Mouse (Mus musculus): ENCODE measurements around the gene 1700123L14Rik. TPM values are rescaled to one million over a fixed set of nuclear protein-coding genes. Genes with fewer than 3 reads are reported as not detected.
"Not testable (repeated sequence)": the region's sequence is repeated elsewhere in the genome, so short reads cannot be mapped to it uniquely, and the experiment has no call there.

1700123L14Rik gene
- polyA plus RNA-seq (2014; fragmentation: Nextera tagmentation; extraction: Ambion mirVana), result not detected in 2 replicates

DNA sequence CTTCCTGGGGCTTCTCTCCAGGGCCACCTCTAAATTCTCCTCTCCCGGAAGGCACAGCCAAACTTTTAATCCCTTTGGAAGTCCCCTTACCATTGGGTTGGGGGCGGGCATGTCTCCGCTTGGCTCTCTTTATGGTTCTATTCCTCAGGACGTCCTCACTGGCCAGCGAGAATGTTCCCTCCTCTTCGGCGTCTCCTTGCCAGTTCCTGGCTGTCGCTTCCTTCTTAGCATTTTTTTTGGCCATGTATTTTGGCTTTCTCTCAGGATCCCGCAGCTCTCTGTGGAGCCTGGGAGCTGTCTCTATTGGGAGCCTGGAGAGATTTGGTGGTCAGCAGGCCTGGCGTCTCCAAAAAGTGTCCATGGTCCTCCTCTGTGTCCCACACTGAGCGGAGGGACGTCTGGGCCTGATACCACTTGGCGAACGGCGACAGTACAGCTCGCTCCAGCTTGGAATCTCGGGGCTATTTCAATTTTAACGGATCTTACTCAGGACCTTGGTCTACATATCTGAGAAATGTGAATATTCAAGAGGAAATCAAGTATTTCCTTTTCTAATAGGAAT lies at the start of gene 1700123L14Rik:
1700123L14Rik (minus strand) TSS at position 426 of the 562 bp plus-strand sequence.
- no peak within 1 kb of the TSS for H3K4me2 ChIP-seq (ENCODE audit: low read depth, low read length, severe bottlenecking)
- H3K9me3 ChIP-seq (ENCODE audit: control insufficient read depth, low read length), result no peaks in the 10 kb centered on the region
- H3K4me1 ChIP-seq (replicated peaks; ENCODE audit: control insufficient read depth, insufficient read depth, low read length), result no peaks in the 10 kb centered on the region
- no peak within 1 kb of the TSS for H3K9ac ChIP-seq (ENCODE audit: low read length)
- WGBS, result 88% methylated on average over 18 of the region's 18 CpGs
- H3K27ac ChIP-seq (ENCODE audit: low read depth, low read length), result no peak within 1 kb of the TSS
- H3K36me3 ChIP-seq (ENCODE audit: control insufficient read depth, insufficient read depth, low read length), result no peaks in the 10 kb centered on the region
- no peak for DNase-seq (ENCODE audit: low spot score)
- H3K4me3 ChIP-seq (ENCODE audit: low read depth, low read length), result no peak within 1 kb of the TSS
- ATAC-seq (replicated peaks; ENCODE audit: low FRiP score), result no peak
- no peaks in the 10 kb centered on the region for H3K27me3 ChIP-seq (ENCODE audit: control insufficient read depth, insufficient read depth, low read length)

DNA sequence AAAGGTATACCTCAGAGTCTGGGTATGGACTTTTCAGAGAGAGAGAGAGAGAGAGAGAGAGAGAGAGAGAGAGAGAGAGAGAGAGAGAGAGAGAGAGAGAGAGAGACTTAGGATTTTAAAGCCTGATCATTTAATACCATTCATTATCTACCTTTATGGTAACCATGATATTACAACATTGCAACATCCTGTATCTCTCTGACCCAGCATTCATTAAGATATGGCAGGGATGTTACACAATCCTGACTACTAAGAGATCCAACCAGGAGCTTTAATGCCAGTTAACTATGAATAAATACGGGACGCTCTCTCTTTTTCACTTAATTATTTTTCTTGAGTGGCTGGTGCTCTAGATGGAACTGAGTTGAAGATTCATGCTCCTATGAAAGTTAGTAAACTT lies 39.4 kb upstream of the 1700123L14Rik start:
- Histone ChIP-seq H3K4me3 (ENCODE audit: low read depth, low read length) (no peak overlapping the region), H3K9ac (ENCODE audit: low read length) (no peak overlapping the region), H3K4me1 (replicated peaks; ENCODE audit: control insufficient read depth, insufficient read depth, low read length) (no peaks in the 10 kb centered on the region), H3K36me3 (ENCODE audit: control insufficient read depth, insufficient read depth, low read length) (no peaks in the 10 kb centered on the region), H3K27ac (ENCODE audit: low read depth, low read length) (no peak overlapping the region), H3K9me3 (ENCODE audit: control insufficient read depth, low read length) (no peaks in the 10 kb centered on the region), H3K4me2 (ENCODE audit: low read depth, low read length, severe bottlenecking) (no peak overlapping the region), H3K27me3 (ENCODE audit: control insufficient read depth, insufficient read depth, low read length) (no peaks in the 10 kb centered on the region)
- DNase-seq (ENCODE audit: low spot score) (no peak), ATAC-seq (replicated peaks; ENCODE audit: low FRiP score) (no peak)
- WGBS, result 92% methylated on average over 2 of the region's 2 CpGs

DNA sequence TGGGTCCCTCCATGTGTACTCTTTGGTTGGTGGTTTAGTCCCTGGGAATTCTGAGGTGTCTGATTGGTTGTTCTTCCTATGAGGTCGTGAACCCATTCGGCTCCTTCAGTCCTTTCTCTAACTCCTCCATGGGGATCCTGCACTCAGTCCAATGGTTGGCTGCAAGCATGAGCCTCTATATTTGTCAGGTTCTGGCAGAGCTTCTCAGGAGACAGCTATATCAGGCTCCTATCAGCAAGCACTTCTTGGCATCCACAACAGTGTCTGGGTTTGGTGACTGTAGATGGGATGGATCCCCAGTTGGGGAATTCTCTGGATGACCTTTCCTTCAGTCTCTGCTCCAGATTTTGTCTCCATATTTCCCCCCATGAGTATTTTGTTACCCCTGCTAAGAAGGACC lies 32.9 kb upstream of the 1700123L14Rik start:
- ATAC-seq (replicated peaks; ENCODE audit: low FRiP score); H3K4me3 ChIP-seq (ENCODE audit: low read depth, low read length); DNase-seq (ENCODE audit: low spot score); H3K4me2 ChIP-seq (ENCODE audit: low read depth, low read length, severe bottlenecking); H3K9me3 ChIP-seq (ENCODE audit: control insufficient read depth, low read length); H3K36me3 ChIP-seq (ENCODE audit: control insufficient read depth, insufficient read depth, low read length); H3K9ac ChIP-seq (ENCODE audit: low read length); H3K27me3 ChIP-seq (ENCODE audit: control insufficient read depth, insufficient read depth, low read length); H3K27ac ChIP-seq (ENCODE audit: low read depth, low read length); H3K4me1 ChIP-seq (replicated peaks; ENCODE audit: control insufficient read depth, insufficient read depth, low read length): not testable (repeated sequence)
- 84% methylated on average over 2 of the region's 2 CpGs for WGBS

DNA sequence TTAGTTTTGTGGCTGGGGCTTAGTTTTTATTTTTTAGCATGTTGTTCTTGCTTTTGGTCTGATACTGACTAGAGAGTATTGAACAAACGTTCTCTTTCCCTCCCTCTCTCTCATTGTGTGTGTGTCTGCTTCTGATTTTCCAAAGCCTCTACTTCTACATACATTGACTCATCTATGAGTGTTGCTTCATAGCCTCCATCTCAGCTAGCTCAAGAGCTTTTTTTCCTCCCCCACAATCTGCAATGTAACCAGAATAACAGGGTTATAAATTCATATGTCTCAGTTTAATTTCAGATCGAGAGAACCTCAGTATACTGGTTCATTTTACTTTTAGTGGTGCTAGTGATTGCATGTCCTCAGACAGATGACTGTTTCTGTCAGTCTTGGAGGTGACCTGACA lies 20.5 kb upstream of the 1700123L14Rik start:
- Histone ChIP-seq H3K27ac (ENCODE audit: low read depth, low read length) (no peak overlapping the region), H3K4me3 (ENCODE audit: low read depth, low read length) (no peak overlapping the region), H3K9me3 (ENCODE audit: control insufficient read depth, low read length) (no peaks in the 10 kb centered on the region), H3K27me3 (ENCODE audit: control insufficient read depth, insufficient read depth, low read length) (no peaks in the 10 kb centered on the region), H3K4me1 (replicated peaks; ENCODE audit: control insufficient read depth, insufficient read depth, low read length) (no peaks in the 10 kb centered on the region), H3K36me3 (ENCODE audit: control insufficient read depth, insufficient read depth, low read length) (no peaks in the 10 kb centered on the region), H3K4me2 (ENCODE audit: low read depth, low read length, severe bottlenecking) (no peak overlapping the region), H3K9ac (ENCODE audit: low read length) (no peak overlapping the region)
- no peak for ATAC-seq (replicated peaks; ENCODE audit: low FRiP score)
- DNase-seq (ENCODE audit: low spot score), result no peak
- 73% methylated on average over 2 of the region's 2 CpGs for WGBS

DNA sequence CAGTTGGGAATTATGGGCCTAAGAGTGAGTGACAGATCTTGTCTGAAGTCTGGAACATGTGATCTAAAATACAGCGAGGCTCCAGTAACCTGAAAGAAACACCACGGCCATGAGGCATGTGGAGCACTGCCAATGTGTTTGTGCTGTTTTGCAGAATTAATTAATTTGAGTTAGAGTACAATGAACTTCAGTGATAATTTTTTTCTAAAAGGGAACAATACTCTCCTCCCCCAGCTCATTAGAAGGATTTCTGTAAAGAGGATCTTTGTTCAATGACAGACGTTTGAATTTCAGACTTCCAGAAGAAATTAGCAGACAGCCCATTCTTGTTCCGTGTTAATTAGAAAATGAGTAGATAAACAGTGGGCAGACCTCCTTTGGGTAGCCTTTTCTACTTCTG lies 17.3 kb upstream of the 1700123L14Rik start:
- H3K27me3 ChIP-seq (ENCODE audit: control insufficient read depth, insufficient read depth, low read length), result no peaks in the 10 kb centered on the region
- no peak overlapping the region for H3K4me2 ChIP-seq (ENCODE audit: low read depth, low read length, severe bottlenecking)
- no peaks in the 10 kb centered on the region for H3K9me3 ChIP-seq (ENCODE audit: control insufficient read depth, low read length)
- DNase-seq (ENCODE audit: low spot score) (no peak), ATAC-seq (replicated peaks; ENCODE audit: low FRiP score) (peak; percentile 60)
- 36% methylated on average over 4 of the region's 4 CpGs for WGBS
- H3K9ac ChIP-seq (ENCODE audit: low read length), result no peak overlapping the region
- H3K27ac ChIP-seq (ENCODE audit: low read depth, low read length), result no peak overlapping the region
- H3K4me1 ChIP-seq (replicated peaks; ENCODE audit: control insufficient read depth, insufficient read depth, low read length), result no peaks in the 10 kb centered on the region
- H3K4me3 ChIP-seq (ENCODE audit: low read depth, low read length), result no peak overlapping the region
- no peaks in the 10 kb centered on the region for H3K36me3 ChIP-seq (ENCODE audit: control insufficient read depth, insufficient read depth, low read length)

DNA sequence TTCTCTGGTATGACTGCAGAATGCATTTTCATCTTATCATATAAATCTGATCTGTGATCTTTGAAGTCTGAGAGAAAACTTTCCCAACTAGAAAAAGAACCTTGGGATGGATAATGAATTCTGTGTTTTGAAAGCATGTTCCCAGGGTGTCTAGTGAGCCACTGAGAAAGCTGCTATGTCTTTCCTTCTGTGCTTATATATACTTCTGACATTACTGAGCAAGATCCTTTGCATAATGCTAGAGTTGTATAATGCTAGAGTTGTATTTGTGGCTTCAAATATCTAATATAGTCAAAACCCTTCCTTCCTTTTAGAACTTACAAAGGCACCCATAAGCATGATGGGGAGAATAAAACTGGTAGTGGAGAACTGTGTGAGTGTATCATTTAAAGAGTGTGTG lies 12.5 kb upstream of the 1700123L14Rik start:
- no peaks in the 10 kb centered on the region for H3K27me3 ChIP-seq (ENCODE audit: control insufficient read depth, insufficient read depth, low read length)
- no peak overlapping the region for H3K4me2 ChIP-seq (ENCODE audit: low read depth, low read length, severe bottlenecking)
- no peaks in the 10 kb centered on the region for H3K4me1 ChIP-seq (replicated peaks; ENCODE audit: control insufficient read depth, insufficient read depth, low read length)
- no peak for DNase-seq (ENCODE audit: low spot score)
- no peak overlapping the region for H3K4me3 ChIP-seq (ENCODE audit: low read depth, low read length)
- H3K36me3 ChIP-seq (ENCODE audit: control insufficient read depth, insufficient read depth, low read length), result no peaks in the 10 kb centered on the region
- H3K27ac ChIP-seq (ENCODE audit: low read depth, low read length), result no peak overlapping the region
- ATAC-seq (replicated peaks; ENCODE audit: low FRiP score), result no peak
- no peaks in the 10 kb centered on the region for H3K9me3 ChIP-seq (ENCODE audit: control insufficient read depth, low read length)
- H3K9ac ChIP-seq (ENCODE audit: low read length), result no peak overlapping the region

DNA sequence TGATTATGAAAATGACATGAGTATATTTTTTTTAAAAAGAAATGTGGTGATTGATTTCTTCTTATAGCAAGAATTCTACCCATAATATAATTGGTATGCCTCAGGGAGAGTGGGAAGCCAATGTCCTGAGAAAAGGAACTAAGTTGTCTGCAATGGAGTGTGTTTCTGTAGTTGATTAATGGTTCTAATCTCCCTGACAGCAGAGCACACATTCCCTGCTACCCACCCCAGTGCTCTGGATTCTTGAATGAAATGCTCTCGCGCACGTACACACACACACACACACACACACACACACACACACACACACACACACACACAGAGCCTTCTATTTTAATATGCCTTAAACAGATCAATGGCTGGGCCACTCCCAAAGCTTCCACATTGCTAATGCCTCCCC lies 7.6 kb upstream of the 1700123L14Rik start:
- H3K4me3 ChIP-seq (ENCODE audit: low read depth, low read length), result no peak overlapping the region
- ATAC-seq (replicated peaks; ENCODE audit: low FRiP score), result no peak
- H3K4me1 ChIP-seq (replicated peaks; ENCODE audit: control insufficient read depth, insufficient read depth, low read length), result no peaks in the 10 kb centered on the region
- no peak overlapping the region for H3K9ac ChIP-seq (ENCODE audit: low read length)
- 89% methylated on average over 3 of the region's 3 CpGs for WGBS
- H3K4me2 ChIP-seq (ENCODE audit: low read depth, low read length, severe bottlenecking), result no peak overlapping the region
- H3K9me3 ChIP-seq (ENCODE audit: control insufficient read depth, low read length), result no peaks in the 10 kb centered on the region
- H3K27ac ChIP-seq (ENCODE audit: low read depth, low read length), result no peak overlapping the region
- H3K36me3 ChIP-seq (ENCODE audit: control insufficient read depth, insufficient read depth, low read length), result no peaks in the 10 kb centered on the region
- no peaks in the 10 kb centered on the region for H3K27me3 ChIP-seq (ENCODE audit: control insufficient read depth, insufficient read depth, low read length)
- no peak for DNase-seq (ENCODE audit: low spot score)

DNA sequence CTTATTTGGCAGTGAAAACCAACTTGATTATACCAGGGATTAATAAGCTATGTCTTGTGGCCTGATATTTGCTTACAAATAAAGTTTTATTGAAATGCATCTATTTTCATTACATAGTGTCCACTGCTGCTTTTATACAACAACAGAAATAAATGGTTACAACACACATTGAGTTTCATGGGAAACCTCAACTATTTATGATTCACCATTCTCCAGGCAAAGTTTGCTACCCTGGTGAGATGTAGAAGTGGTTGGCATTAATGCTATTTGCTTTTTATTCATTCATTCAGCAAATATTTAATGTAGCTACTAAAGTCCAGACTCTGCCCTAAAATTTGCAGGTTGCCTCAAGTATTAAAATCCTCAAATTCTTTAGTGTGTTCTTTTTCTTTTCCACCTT lies 988 bp upstream of the 1700123L14Rik start:
- Histone ChIP-seq H3K4me2 (ENCODE audit: low read depth, low read length, severe bottlenecking) (no peak overlapping the region), H3K9me3 (ENCODE audit: control insufficient read depth, low read length) (no peaks in the 10 kb centered on the region), H3K4me3 (ENCODE audit: low read depth, low read length) (no peak overlapping the region), H3K4me1 (replicated peaks; ENCODE audit: control insufficient read depth, insufficient read depth, low read length) (no peaks in the 10 kb centered on the region), H3K9ac (ENCODE audit: low read length) (no peak overlapping the region), H3K27ac (ENCODE audit: low read depth, low read length) (no peak overlapping the region), H3K36me3 (ENCODE audit: control insufficient read depth, insufficient read depth, low read length) (no peaks in the 10 kb centered on the region), H3K27me3 (ENCODE audit: control insufficient read depth, insufficient read depth, low read length) (no peaks in the 10 kb centered on the region)
- no peak for ATAC-seq (replicated peaks; ENCODE audit: low FRiP score)
- DNase-seq (ENCODE audit: low spot score), result no peak

DNA sequence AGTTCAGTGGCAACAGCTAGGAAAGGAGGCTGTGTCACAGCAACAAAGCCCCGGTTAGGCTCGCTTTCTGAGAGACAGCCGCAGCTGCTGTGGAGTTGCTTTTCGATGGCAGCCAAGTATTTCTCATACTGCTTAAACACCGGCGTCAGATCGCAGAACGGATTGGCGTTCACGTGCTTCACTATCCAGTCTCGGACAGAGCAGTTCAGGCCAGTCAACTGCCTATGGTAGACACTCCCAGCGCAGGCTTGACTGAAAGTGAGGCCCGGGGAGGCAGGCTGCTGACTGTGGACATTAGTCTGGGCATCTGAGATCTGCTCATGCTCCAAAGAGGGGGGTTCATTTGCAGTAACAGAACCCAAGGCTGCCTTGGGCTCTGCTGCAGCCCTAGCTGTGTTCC lies 640 bp downstream of the 1700123L14Rik start:
- ATAC-seq (replicated peaks; ENCODE audit: low FRiP score) (no peak), DNase-seq (ENCODE audit: low spot score) (no peak)
- no peaks in the 10 kb centered on the region for H3K4me1 ChIP-seq (replicated peaks; ENCODE audit: control insufficient read depth, insufficient read depth, low read length)

More for the DNA sequence above, 640 bp downstream of the 1700123L14Rik start:
- Histone ChIP-seq H3K4me2 (ENCODE audit: low read depth, low read length, severe bottlenecking) (no peak overlapping the region), H3K27ac (ENCODE audit: low read depth, low read length) (no peak overlapping the region), H3K9ac (ENCODE audit: low read length) (no peak overlapping the region), H3K9me3 (ENCODE audit: control insufficient read depth, low read length) (no peaks in the 10 kb centered on the region), H3K36me3 (ENCODE audit: control insufficient read depth, insufficient read depth, low read length) (no peaks in the 10 kb centered on the region), H3K27me3 (ENCODE audit: control insufficient read depth, insufficient read depth, low read length) (no peaks in the 10 kb centered on the region), H3K4me3 (ENCODE audit: low read depth, low read length) (no peak overlapping the region)
- 92% methylated on average over 13 of the region's 13 CpGs for WGBS
